Mouse (Mus musculus): Measurements from ENCODE around the gene Slc16a3.

DNA sequence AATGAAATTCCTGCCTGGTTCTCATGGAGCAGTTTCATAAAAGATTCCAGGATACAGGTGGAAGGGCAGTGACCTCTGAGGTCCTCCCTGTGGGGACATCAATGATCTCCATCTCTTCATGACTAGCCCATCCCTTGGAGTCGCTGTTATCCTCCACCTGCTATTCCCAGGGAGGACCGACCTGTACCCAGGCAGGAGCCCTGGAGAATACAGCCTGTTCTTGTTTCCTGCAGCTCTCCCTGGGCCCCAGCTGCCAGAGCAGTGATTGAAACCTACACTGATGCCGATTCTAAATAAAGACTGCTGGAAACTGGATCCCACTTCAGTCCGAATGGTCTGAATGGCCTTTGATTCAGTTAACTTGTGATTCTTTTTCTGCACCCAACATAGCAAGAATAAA lies 16.8 kb upstream of the Slc16a3 start:
- no peak for TF ChIP-seq CTCF (IDR thresholded peaks at IDR 0.05; ENCODE audit: low read depth)
- TF ChIP-seq EP300 (optimal IDR thresholded peaks at IDR 0.05) = no peak
